Mouse (Mus musculus) embryonic facial prominence, embryonic 15.5 days (tissue): Measurements from ENCODE around the gene Tcf3. TPM values are rescaled to one million over a fixed set of nuclear protein-coding genes. Genes with fewer than 3 reads are reported as not detected.

ENCODE experiments used
- ATAC-seq: fragments of 200-750 bp; cut with Nextera tagmentation; 2 replicates; pipeline ENCODE4 v1.8.0; 2017; ENCODE audit warnings: low read depth, moderate TSS enrichment; ENCODE audit not compliant: insufficient number of reproducible peaks, low FRiP score, low TSS enrichment
- H3K27ac ChIP-seq: fragments of 300-500 bp; sonication (generic); replicated peaks from 2 replicates; pipeline ENCODE4 v1.5.1; 2015; ENCODE audit warnings: mild to moderate bottlenecking, inconsistent platforms
- H3K27me3 ChIP-seq: fragments of 300-500 bp; sonication (generic); 2 replicates; pipeline ENCODE4 v1.6.1; 2015; ENCODE audit warnings: inconsistent platforms
- H3K36me3 ChIP-seq: fragments of 300-500 bp; sonication (generic); 2 replicates; pipeline ENCODE4 v1.6.1; 2015; ENCODE audit warnings: mild to moderate bottlenecking, inconsistent platforms
- H3K4me1 ChIP-seq: fragments of 300-500 bp; sonication (generic); 2 replicates; pipeline ENCODE4 v1.6.1; 2015; ENCODE audit warnings: inconsistent platforms
- H3K4me2 ChIP-seq: fragments of 300-500 bp; sonication (generic); replicated peaks from 2 replicates; pipeline ENCODE4 v1.6.1; 2015; ENCODE audit warnings: mild to moderate bottlenecking, inconsistent platforms
- H3K4me3 ChIP-seq: fragments of 300-500 bp; sonication (generic); replicated peaks from 2 replicates; pipeline ENCODE4 v1.5.1; 2015; ENCODE audit warnings: mild to moderate bottlenecking, inconsistent platforms
- H3K9ac ChIP-seq: fragments of 300-500 bp; sonication (generic); 2 replicates; pipeline ENCODE4 v1.6.1; 2015; ENCODE audit warnings: inconsistent platforms
- H3K9me3 ChIP-seq: fragments of 300-500 bp; sonication (generic); replicated peaks from 2 replicates; pipeline ENCODE4 v1.6.1; 2016; ENCODE audit warnings: inconsistent platforms
- WGBS: fragments of 180-500 bp; shearing (Covaris S2); methylation state at CpG from one replicate; pipeline ENCODE4 v1.1.7; 2015; 5-methylcytosine and 5-hydroxymethylcytosine counted together
- polyA plus RNA-seq: library from polyadenylated mRNA; unstranded; fragments of >200 nt; fragmentation: Nextera tagmentation; extraction: Ambion mirVana; gene quantifications from 2 replicates; pipeline ENCODE4 v1.2.1, GENCODE M21; 2015

The Tcf3 gene
- polyA plus RNA-seq, 1 experiment from 2014 or later, result 135 TPM

GRCm38 (mm10) chr10:80396822-80397523 lies 36.5 kb downstream of the Tcf3 start:
- 85% methylated on average over 11 of the region's 11 CpGs for WGBS
- H3K27ac ChIP-seq, result no peak overlapping the region
- peak overlapping the region; percentile 70; the same call in 1 of the 2 replicates for H3K9ac ChIP-seq
- H3K36me3 ChIP-seq, result peaks cover 63% of the 10 kb centered on the region
- H3K4me1 ChIP-seq, result peaks cover 30% of the 10 kb centered on the region
- no peaks in the 10 kb centered on the region for H3K27me3 ChIP-seq
- no peak for ATAC-seq
- H3K9me3 ChIP-seq, result no peaks in the 10 kb centered on the region
- H3K4me2 ChIP-seq, result peak overlapping the region; percentile 83
- peak overlapping the region; percentile 82 for H3K4me3 ChIP-seq

- H3K4me3 ChIP-seq, result no peak overlapping the region
- 92% methylated on average over 35 of the region's 35 CpGs for WGBS
These were observed 38.3 kb downstream of the Tcf3 start for GRCm38 (mm10) chr10:80395025-80395627.

GRCm38 (mm10) chr10:80392687-80393086 lies 40.8 kb downstream of the Tcf3 start:
- no peak overlapping the region for H3K9ac ChIP-seq
- peaks cover 76% of the 10 kb centered on the region for H3K36me3 ChIP-seq

More at GRCm38 (mm10) chr10:80395025-80395627, 38.3 kb downstream of the Tcf3 start:
- Histone ChIP-seq H3K9me3 (no peaks in the 10 kb centered on the region), H3K4me2 (no peak overlapping the region), H3K27ac (no peak overlapping the region), H3K4me1 (peaks cover 22% of the 10 kb centered on the region), H3K27me3 (no peaks in the 10 kb centered on the region), H3K36me3 (peaks cover 72% of the 10 kb centered on the region), H3K9ac (no peak overlapping the region)
- ATAC-seq, result no peak

GRCm38 (mm10) chr10:80390697-80391096 lies 42.8 kb downstream of the Tcf3 start:
- H3K4me1 ChIP-seq, result peaks cover 18% of the 10 kb centered on the region
- WGBS, result 82% methylated on average over 9 of the region's 9 CpGs
- no peak overlapping the region for H3K4me2 ChIP-seq
- ATAC-seq, result no peak
- H3K9me3 ChIP-seq, result no peaks in the 10 kb centered on the region
- no peak overlapping the region for H3K4me3 ChIP-seq
- no peak overlapping the region for H3K9ac ChIP-seq
- no peak overlapping the region for H3K27ac ChIP-seq
- H3K27me3 ChIP-seq, result no peaks in the 10 kb centered on the region
- peaks cover 60% of the 10 kb centered on the region for H3K36me3 ChIP-seq

More at GRCm38 (mm10) chr10:80392687-80393086, 40.8 kb downstream of the Tcf3 start:
- H3K4me2 ChIP-seq, result no peak overlapping the region
- H3K9me3 ChIP-seq, result no peaks in the 10 kb centered on the region
- ATAC-seq, result no peak
- H3K27ac ChIP-seq, result no peak overlapping the region
- no peak overlapping the region for H3K4me3 ChIP-seq
- no peaks in the 10 kb centered on the region for H3K27me3 ChIP-seq
- 89% methylated on average over 5 of the region's 5 CpGs for WGBS
- peaks cover 28% of the 10 kb centered on the region for H3K4me1 ChIP-seq

DNA sequence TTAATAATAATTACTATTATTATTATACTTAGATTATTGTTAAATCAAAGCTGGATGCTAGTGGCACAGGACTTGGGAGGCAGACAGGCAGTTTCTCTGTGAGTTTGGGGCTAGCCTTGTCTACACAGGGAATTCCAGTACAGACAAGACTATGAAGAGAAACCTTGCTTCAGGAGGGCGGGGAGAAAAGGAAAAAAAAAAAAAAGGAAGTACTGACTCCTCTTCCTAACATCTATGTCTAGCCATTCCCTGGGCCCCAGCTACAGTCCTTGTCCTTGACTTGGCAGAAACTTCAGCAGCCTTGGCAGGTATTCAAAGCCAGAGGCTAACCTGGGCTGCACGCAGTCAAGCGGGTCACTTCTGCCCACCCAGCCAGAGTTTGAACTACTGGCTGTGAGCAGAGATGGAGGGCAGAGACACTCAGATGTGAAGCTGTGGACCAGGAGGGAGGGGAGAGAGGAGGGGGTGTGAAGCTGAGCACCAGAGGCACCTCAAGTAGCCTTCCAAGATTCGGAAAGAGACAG lies 44.2 kb downstream of the Tcf3 start:
- Histone ChIP-seq H3K9me3 (no peaks in the 10 kb centered on the region), H3K27ac (no peak overlapping the region), H3K36me3 (peaks cover 45% of the 10 kb centered on the region), H3K27me3 (no peaks in the 10 kb centered on the region), H3K4me1 (peaks cover 33% of the 10 kb centered on the region), H3K4me2 (no peak overlapping the region), H3K4me3 (no peak overlapping the region), H3K9ac (no peak overlapping the region)
- 78% methylated on average over 4 of the region's 4 CpGs for WGBS
- ATAC-seq, result no peak

GRCm38 (mm10) chr10:80388731-80389130 lies 44.7 kb downstream of the Tcf3 start:
- no peak overlapping the region for H3K9ac ChIP-seq
- H3K4me1 ChIP-seq, result peaks cover 38% of the 10 kb centered on the region
- WGBS, result 17% methylated on average over 2 of the region's 2 CpGs
- H3K4me2 ChIP-seq, result no peak overlapping the region
- ATAC-seq, result no peak
- H3K4me3 ChIP-seq, result peak overlapping the region; percentile 67; the same call in 1 of the 2 replicates
- H3K27ac ChIP-seq, result no peak overlapping the region; the same call in 1 of the 2 replicates
- no peaks in the 10 kb centered on the region for H3K27me3 ChIP-seq
- no peaks in the 10 kb centered on the region for H3K9me3 ChIP-seq
- H3K36me3 ChIP-seq, result peaks cover 40% of the 10 kb centered on the region

DNA sequence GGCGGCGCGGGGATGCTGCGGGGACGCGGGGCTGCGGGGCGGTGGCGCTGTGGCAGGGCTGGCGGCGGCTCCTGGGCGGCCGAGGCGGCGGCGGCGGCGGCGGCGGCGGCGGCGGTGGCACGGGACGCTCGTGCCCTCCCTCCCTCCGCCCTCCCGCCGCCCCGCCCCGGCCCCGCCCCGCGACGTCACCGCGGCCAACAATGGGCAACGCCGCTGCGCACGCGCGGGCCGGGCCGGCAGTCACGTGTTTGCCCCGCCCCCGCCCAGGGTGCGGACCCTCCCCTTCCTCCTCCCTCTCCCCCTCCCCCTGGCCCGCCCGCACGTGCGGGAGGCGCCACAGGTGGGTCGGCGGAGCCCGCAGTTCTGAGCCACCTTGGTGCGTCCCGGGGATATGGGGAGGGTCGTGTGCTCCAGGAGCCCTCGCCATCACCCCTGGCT lies 45.9 kb downstream of the Tcf3 start, which contains the start of gene Mex3d:
TSS of gene Mex3d (minus strand) at position 138 of the 438 bp plus-strand sequence.
- H3K4me3 ChIP-seq, result peak within 1 kb of the TSS; percentile 67
- H3K4me2 ChIP-seq, result peak within 1 kb of the TSS; percentile 96
- peaks cover 35% of the 10 kb centered on the region for H3K36me3 ChIP-seq
- peak within 1 kb of the TSS; percentile 74 for H3K9ac ChIP-seq
- no peaks in the 10 kb centered on the region for H3K27me3 ChIP-seq
- no peaks in the 10 kb centered on the region for H3K9me3 ChIP-seq
- WGBS, result under 1% methylated on average over 23 of the region's 61 CpGs
- peak within 1 kb of the TSS; percentile 83 for H3K27ac ChIP-seq
- peak; percentile 69 for ATAC-seq
- peaks cover 44% of the 10 kb centered on the region for H3K4me1 ChIP-seq

DNA sequence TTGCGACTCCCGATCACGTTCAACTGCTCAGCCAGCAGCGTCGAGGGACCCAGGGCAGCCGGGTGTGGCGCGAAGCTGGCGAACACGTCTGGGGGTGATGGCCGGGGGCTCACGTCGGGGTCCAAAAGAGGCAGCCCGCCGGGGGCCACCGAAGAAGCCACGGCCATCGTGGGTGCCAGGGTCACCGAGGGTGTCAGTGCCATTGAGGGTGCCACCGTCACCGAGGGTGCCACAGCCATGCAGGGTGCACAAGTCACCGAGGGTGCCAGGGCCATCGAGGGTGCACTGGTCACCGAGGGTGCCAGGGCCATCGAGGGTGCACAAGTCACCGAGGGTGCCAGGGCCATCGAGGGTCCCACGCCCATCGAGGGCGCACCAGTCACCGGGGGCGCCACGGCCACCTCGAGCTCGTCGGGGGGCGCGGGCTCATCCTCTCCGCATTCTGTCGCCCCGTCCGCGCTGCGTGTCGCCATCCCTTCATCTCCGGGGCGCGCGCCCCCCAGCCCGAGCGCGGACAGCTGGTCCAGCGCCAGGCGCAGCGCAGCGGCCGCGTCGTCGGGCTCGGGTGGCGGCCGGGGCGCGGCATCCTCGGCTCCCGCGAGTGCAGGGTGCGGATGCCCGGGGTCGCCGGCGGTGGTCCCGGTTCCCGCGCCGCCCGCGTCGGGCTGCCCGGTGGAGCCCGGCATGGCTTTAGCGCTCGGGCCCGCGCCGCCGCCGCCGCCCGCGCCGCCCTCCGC lies 46.5 kb downstream of the Tcf3 start:
- no peaks in the 10 kb centered on the region for H3K9me3 ChIP-seq
- no peaks in the 10 kb centered on the region for H3K27me3 ChIP-seq
- peak overlapping the region; percentile 85 for H3K4me2 ChIP-seq
- H3K9ac ChIP-seq, result peak overlapping the region; percentile 74
- H3K27ac ChIP-seq, result peak overlapping the region; percentile 83
- peaks cover 35% of the 10 kb centered on the region for H3K36me3 ChIP-seq
- WGBS, result under 1% methylated on average over 71 of the region's 94 CpGs
- H3K4me3 ChIP-seq, result peak overlapping the region; percentile 67
- no peak for ATAC-seq
- H3K4me1 ChIP-seq, result peaks cover 44% of the 10 kb centered on the region

DNA sequence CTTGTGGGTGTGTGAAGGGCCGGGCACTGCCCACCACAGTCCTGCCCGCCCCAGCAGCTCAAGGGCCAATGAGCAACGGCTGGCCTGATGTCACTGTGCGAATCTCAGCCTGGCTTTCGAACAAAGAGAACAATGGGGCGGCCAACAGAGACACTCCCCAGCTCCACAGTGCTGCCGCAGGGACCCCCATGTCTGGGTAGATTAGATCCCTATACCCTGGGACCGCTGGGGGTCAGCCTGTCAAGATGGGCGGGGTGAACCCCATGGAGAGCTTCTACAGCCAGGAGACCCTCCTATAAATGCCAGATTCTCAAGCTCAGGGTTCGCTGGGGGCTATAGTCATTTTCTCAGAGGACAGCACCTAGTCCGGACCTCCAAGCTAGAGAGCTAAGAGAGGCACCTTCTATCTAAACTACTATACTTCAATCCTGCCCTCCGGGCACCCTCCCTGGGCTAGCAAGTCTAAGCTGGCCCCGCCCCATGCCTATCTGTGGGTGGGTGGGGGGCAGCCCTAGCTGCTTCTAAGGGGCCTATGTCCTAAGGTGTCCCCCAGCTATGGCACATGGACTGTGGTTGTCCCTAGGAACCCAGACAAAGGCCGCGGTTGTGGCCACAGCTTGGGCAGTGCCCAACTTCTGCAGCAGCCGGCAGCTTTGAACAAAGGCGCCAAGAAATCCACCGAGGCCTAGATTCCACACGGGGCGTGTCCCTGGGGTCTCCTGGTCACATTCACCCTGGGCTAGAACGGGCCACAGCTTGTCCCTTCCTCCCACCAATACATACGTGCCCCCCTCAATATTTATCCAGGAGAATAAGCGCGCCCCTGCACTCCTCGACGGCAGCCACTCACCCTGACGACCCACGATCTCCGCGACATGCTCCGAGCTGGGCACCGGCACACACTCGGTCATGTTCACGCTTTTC lies 47.4 kb downstream of the Tcf3 start:
- peak overlapping the region; percentile 85 for H3K4me2 ChIP-seq
- peaks cover 35% of the 10 kb centered on the region for H3K36me3 ChIP-seq

DNA sequence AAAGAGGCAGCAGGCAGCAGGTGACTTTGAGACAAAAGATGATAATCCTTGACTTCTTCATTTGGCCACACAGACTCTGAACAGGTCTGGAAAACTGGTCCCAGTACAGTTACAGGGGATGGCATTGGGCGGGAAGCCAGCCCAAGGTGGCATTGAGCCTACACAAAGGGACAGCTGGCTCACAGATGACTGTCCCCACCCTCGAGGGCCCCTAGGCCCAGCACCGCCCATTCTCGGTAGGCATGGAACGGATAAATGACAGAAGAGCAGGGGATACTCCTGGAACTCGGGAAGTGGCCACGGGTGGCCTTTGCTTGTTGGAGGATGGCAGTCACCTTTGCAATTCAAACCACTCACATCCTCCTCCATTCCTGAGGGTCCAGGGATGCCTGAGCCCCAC lies 48.1 kb downstream of the Tcf3 start:
- H3K36me3 ChIP-seq, result peaks cover 34% of the 10 kb centered on the region

More for the DNA sequence above, 47.4 kb downstream of the Tcf3 start:
- peaks cover 44% of the 10 kb centered on the region for H3K4me1 ChIP-seq
- peak overlapping the region; percentile 74 for H3K9ac ChIP-seq
- peak overlapping the region; percentile 83 for H3K27ac ChIP-seq
- no peaks in the 10 kb centered on the region for H3K9me3 ChIP-seq
- ATAC-seq, result peak; percentile 44; the same call in 1 of the 2 replicates
- no peaks in the 10 kb centered on the region for H3K27me3 ChIP-seq
- H3K4me3 ChIP-seq, result peak overlapping the region; percentile 67
- WGBS, result under 1% methylated on average over 34 of the region's 34 CpGs

More for the DNA sequence above, 48.1 kb downstream of the Tcf3 start:
- 10% methylated on average over 7 of the region's 7 CpGs for WGBS
- no peak for ATAC-seq
- Histone ChIP-seq H3K4me3 (peak overlapping the region; percentile 67), H3K4me2 (peak overlapping the region; percentile 85), H3K9me3 (no peaks in the 10 kb centered on the region), H3K27ac (peak overlapping the region; percentile 83), H3K4me1 (peaks cover 44% of the 10 kb centered on the region), H3K27me3 (no peaks in the 10 kb centered on the region), H3K9ac (peak overlapping the region; percentile 74)
